Mouse (Mus musculus) limb, embryonic 14.5 days (tissue): ENCODE data around the gene Celsr2. TPM values are rescaled to one million over a fixed set of nuclear protein-coding genes. Genes with fewer than 3 reads are reported as not detected.

Experiments
- ATAC-seq: fragments of 200-750 bp; cut with Nextera tagmentation; 2 replicates; pipeline ENCODE4 v1.8.0; 2017; ENCODE audit warnings: low read depth, moderate number of reproducible peaks, moderate TSS enrichment; ENCODE audit not compliant: low FRiP score
- DNase-seq: peaks from one replicate; pipeline ENCODE4 v3.0.0-alpha.2; 2015; ENCODE audit warnings: low spot score
- H3K27ac ChIP-seq: fragments of 300-500 bp; sonication (generic); replicated peaks from 2 replicates; pipeline ENCODE4 v1.5.1; 2014; ENCODE audit warnings: low read depth, mild to moderate bottlenecking, low read length, moderate library complexity, mixed read lengths
- H3K27me3 ChIP-seq: fragments of 300-500 bp; sonication (generic); 2 replicates; pipeline ENCODE4 v1.6.1; 2014; ENCODE audit warnings: low read length, mixed read lengths; ENCODE audit not compliant: control insufficient read depth, insufficient read depth
- H3K36me3 ChIP-seq: fragments of 300-500 bp; sonication (generic); 2 replicates; pipeline ENCODE4 v1.6.1; 2014; ENCODE audit warnings: mild to moderate bottlenecking, low read length, moderate library complexity, mixed read lengths; ENCODE audit not compliant: control insufficient read depth, insufficient read depth
- H3K4me1 ChIP-seq: fragments of 300-500 bp; sonication (generic); 2 replicates; pipeline ENCODE4 v1.6.1; 2014; ENCODE audit warnings: antibody characterized with exemption, low read length, mixed read lengths; ENCODE audit not compliant: control insufficient read depth, insufficient read depth
- H3K4me2 ChIP-seq: fragments of 300-500 bp; sonication (generic); replicated peaks from 2 replicates; pipeline ENCODE4 v1.6.1; 2014; ENCODE audit warnings: low read depth, mild to moderate bottlenecking, low read length, moderate library complexity; ENCODE audit not compliant: severe bottlenecking
- H3K4me3 ChIP-seq: fragments of 300-500 bp; sonication (generic); replicated peaks from 2 replicates; pipeline ENCODE4 v1.5.1; 2014; ENCODE audit warnings: low read length
- H3K9ac ChIP-seq: fragments of 300-500 bp; sonication (generic); 2 replicates; pipeline ENCODE4 v1.6.1; 2014; ENCODE audit warnings: mild to moderate bottlenecking, low read depth, low read length, moderate library complexity; ENCODE audit not compliant: severe bottlenecking
- H3K9me3 ChIP-seq: fragments of 300-500 bp; sonication (generic); 2 replicates; pipeline ENCODE4 v1.6.1; 2016; ENCODE audit warnings: low read length; ENCODE audit not compliant: control insufficient read depth
- POLR2A ChIP-seq: fragments of 200-500 bp; IDR thresholded peaks from 2 replicates; pipeline ENCODE4 v1.8.0; 2012; ENCODE audit warnings: inconsistent platforms, mild to moderate bottlenecking, moderate library complexity, borderline replicate concordance; ENCODE audit not compliant: insufficient read depth, insufficient read length; ENCODE audit errors: extremely low read depth
- WGBS: fragments of 180-500 bp; shearing (Covaris S2); extraction: QIAGEN DNeasy Blood & Tissue Kit; methylation state at CpG from one replicate; pipeline ENCODE4 v1.1.7; 2014; 5-methylcytosine and 5-hydroxymethylcytosine counted together
- polyA plus RNA-seq, 2 experiments: library from polyadenylated mRNA; depleted of rRNA in 1 of 2; stranded (reverse) in 1 of 2; unstranded in 1 of 2; fragments of >200 nt; fragmentation: Nextera tagmentation in 1 of 2; extraction: Ambion mirVana in 1 of 2; gene quantifications; 2 replicates each; pipeline versions ENCODE4 v1.2.1 to v1.2.3; 2012 to 2014

Celsr2 gene
- polyA plus RNA-seq, 2 experiments, result 10.5 to 18.9 TPM

DNA sequence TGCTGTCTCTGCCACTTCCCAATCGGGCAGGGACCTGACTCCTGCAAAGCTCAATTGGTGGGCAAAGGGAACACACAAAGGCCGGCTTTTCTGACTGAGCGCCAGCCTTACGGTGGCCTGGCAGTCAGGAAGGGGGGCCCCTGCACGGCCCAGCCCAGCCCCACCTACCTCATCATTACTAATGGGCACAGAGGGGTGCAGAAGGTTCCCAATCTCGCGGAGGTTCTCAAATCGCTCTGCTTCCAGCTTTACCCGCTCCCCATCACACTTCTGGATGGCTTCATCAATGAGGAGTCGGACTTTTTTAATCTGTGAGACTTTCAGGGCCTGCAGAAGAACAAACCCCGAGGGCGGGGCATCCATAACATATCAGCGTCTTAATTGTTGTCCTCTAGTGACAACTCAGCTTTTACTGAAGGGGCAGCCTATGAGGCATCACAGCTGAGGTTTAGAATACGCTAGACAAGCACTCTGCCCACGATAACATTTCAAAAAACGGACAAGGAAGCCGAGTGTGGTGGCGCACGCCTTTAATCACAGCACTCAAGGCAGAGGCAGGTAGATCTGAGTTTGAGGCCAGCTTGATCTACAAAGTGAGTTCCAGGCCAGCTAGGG, 18.6 kb upstream of the Celsr2 start:
- TF ChIP-seq POLR2A, result no peak
- no peaks in the 10 kb centered on the region for H3K4me1 ChIP-seq
- ATAC-seq (no peak), DNase-seq (no peak)
- H3K4me3 ChIP-seq, result no peak overlapping the region
- H3K9ac ChIP-seq, result no peak overlapping the region
- WGBS, result 60% methylated on average over 19 of the region's 19 CpGs
- no peak overlapping the region for H3K4me2 ChIP-seq
- no peaks in the 10 kb centered on the region for H3K9me3 ChIP-seq
- peaks cover 69% of the 10 kb centered on the region for H3K36me3 ChIP-seq
- no peak overlapping the region for H3K27ac ChIP-seq
- no peaks in the 10 kb centered on the region for H3K27me3 ChIP-seq

DNA sequence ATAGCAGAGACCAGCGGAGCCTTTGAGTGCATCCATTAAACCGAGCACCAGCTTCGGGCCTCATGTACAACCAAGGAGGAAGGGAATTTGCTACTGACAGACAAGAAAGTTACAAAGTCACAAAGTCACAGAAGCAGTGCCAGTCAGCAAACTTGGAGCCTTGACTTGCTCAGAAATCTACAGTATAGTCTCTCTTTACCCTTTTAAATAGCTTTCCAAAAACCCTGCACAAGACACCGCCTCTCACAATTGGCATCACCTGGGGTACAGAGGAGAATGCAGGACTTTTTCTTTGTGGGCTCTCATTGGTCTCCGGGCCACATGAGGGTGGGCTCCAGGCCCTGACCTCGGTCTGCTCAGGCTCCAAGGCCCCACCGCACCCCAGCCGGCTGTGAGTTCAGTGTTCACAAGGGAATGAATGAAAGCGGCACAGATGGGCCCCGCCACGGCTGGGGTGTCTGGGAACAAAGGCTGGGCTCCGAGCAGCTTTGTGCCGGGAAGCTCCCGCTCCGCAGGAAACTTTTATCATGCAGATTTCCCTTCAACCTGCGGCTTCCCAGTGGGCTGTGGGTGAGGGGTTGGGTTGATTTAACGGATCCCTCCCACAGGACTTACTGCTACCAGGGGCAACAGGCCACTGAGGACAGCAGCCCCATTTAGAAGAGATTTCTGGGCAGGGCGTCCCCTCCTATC, 18.0 kb upstream of the Celsr2 start:
- Histone ChIP-seq H3K4me2 (no peak overlapping the region), H3K9ac (no peak overlapping the region), H3K27ac (no peak overlapping the region), H3K27me3 (no peaks in the 10 kb centered on the region), H3K4me1 (no peaks in the 10 kb centered on the region), H3K36me3 (peaks cover 76% of the 10 kb centered on the region), H3K4me3 (no peak overlapping the region), H3K9me3 (no peaks in the 10 kb centered on the region)
- DNase-seq, result no peak
- ATAC-seq, result no peak
- WGBS, result 64% methylated on average over 18 of the region's 18 CpGs
- TF ChIP-seq POLR2A, result no peak

DNA sequence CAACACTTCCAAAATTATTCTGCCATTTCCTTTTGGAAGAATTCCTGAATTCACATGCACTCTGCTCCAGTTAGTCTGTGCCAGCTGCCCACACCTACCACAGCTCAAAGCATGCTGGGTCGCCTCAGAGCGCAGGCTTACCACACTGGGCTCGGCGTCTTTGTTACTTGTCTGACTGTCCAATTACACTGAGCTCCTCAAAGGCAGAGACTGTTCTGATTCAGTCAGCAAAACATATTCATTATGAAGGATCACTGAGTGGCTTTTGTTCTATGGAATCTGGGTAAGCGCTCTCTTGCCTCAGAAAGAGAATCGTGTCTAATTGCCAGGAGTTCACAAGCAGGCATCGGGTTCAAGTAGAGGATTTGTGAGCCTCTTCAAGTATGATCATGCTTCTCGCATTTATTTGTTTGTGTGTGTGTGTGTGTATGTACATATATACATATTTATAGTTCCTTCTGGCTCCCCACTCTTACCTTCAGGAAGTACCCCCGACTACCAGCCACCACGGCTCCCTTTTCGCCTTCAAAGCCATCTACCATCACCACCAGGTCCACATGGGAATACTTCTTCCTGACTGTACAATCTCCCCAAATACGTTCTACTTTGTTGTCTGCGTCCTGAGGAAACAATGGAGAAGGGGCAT, 17.3 kb upstream of the Celsr2 start:
- Histone ChIP-seq H3K4me1 (no peaks in the 10 kb centered on the region), H3K27me3 (no peaks in the 10 kb centered on the region), H3K27ac (no peak overlapping the region), H3K36me3 (peaks cover 83% of the 10 kb centered on the region), H3K4me2 (no peak overlapping the region), H3K9ac (no peak overlapping the region), H3K4me3 (no peak overlapping the region), H3K9me3 (no peaks in the 10 kb centered on the region)
- DNase-seq (no peak), ATAC-seq (no peak)
- TF ChIP-seq POLR2A, result no peak
- WGBS, result 90% methylated on average over 13 of the region's 13 CpGs

DNA sequence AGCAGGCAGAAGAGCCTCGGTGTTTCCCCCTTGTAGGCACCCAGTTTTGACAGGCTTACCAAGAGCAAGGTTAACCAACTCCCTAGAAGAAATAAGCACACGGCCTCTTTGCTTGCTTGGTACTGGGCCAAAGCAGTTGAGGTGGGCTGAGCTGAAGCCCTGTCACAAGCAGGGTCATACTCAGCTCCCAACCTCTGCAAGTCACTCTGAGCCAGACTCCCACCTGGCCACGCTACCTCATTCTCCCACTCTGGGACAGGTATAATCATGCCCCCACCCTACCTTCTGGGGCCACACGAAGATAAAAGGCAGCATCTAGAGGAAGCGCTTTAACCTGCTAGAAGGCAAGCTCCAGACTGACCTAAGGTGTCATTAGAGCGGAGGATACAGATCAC, 10.3 kb upstream of the Celsr2 start:
- ATAC-seq (no peak), DNase-seq (no peak)
- H3K4me3 ChIP-seq, result no peak overlapping the region
- WGBS, result 76% methylated on average over 6 of the region's 6 CpGs
- peaks cover 11% of the 10 kb centered on the region for H3K4me1 ChIP-seq
- H3K9ac ChIP-seq, result no peak overlapping the region
- H3K4me2 ChIP-seq, result no peak overlapping the region
- no peak overlapping the region for H3K27ac ChIP-seq
- no peaks in the 10 kb centered on the region for H3K27me3 ChIP-seq
- peaks cover 46% of the 10 kb centered on the region for H3K36me3 ChIP-seq
- no peaks in the 10 kb centered on the region for H3K9me3 ChIP-seq
- no peak for TF ChIP-seq POLR2A

DNA sequence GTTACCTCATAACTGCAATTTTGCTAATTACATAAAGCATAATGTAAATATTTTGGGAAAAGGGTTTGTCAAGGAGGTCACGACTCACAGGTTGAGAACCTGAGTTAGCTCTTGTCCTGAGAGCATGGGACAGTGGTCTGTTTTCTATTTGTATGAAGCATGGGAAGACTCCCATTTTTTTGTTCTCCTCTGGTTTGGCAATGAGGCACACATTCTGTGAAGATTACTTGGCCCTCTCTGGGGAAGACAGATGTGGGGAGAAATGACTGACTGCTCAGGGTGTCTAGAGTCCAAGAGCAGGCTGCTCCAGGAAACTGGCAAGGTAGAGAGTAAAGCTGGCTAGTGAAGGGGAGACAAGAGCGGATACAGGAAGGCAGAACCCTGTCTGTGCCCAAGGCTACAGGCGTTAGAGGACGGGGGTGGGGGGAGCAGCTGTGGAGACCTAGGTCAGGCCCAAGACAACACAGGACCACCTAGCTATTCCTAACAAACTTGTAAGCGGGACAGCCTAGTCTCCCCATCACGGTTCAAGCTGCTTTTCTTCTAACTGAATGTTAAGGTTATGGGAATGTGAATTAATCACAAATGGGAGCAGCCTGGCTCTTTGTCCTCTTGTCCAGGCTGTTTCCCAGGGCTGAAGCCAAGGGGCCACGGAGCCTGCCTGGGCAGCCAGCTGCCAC, 9.7 kb upstream of the Celsr2 start:
- no peak overlapping the region for H3K27ac ChIP-seq
- no peak overlapping the region for H3K4me3 ChIP-seq
- H3K36me3 ChIP-seq, result peaks cover 43% of the 10 kb centered on the region
- no peak overlapping the region for H3K9ac ChIP-seq
- no peaks in the 10 kb centered on the region for H3K9me3 ChIP-seq
- WGBS, result 76% methylated on average over 7 of the region's 7 CpGs
- H3K4me1 ChIP-seq, result peaks cover 11% of the 10 kb centered on the region
- no peak for TF ChIP-seq POLR2A
- ATAC-seq (no peak), DNase-seq (no peak)
- H3K4me2 ChIP-seq, result no peak overlapping the region
- no peaks in the 10 kb centered on the region for H3K27me3 ChIP-seq
